Mouse (Mus musculus): ENCODE measurements around the gene Ranbp10.
A peak's percentile ranks its signal among the peaks of the same experiment; 100 is the strongest.
"Not testable (repeated sequence)": the region's sequence is repeated elsewhere in the genome, so short reads cannot be mapped to it uniquely, and the experiment has no call there.

Gene Ranbp10

DNA sequence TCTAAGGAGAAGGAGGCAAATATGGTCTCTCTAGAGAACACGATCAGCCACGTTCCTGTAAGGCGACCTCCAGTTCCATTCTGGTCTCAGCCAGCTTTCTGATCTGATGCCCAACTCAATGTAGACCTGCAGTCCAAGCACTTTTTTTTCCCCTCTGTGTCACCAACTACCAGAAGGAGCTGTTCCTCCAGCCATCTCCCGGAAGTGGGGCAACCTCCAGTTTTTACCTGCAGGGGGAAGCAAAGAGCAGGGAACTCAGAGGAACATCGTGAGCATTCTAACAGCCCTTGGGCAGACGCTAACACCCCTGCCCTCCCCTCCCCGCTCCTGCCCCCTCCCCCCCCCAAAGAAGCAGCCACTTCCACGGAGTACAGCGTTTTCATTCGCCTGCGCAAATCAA, 8.2 kb upstream of the Ranbp10 start:
- DNase-seq (ENCODE audit: low read depth): peak; percentile 92

- not testable (repeated sequence) for DNase-seq (ENCODE audit: low read depth)
Observed at GRCm38 (mm10) chr8:105833740-105834139, 6.6 kb upstream of the Ranbp10 start.

- DNase-seq (ENCODE audit: low read depth): no peak
Observed at GRCm38 (mm10) chr8:105826379-105826778, 771 bp downstream of the Ranbp10 start.

GRCm38 (mm10) chr8:105825506-105825905, 1.6 kb downstream of the Ranbp10 start:
- peak; percentile 79 for DNase-seq (ENCODE audit: low read depth)

DNA sequence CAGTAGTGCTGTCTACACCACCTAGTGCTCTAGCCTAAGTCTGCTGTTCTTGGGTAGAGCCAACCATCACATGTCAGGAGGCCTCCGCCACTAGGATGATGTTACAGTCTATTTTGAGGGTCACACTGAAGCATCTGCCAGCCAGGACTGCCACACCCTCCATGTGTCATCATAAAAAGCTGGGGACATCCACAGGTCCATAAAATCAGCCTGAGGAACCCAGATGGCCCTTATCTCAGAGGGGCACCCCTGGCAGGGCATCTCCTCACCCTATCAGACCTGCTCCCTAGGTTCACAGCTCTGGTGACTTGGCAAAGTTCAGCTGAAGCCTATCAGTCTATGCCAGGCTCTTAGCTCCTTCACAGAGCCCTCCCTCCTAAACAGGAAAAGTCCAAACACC, 6.2 kb downstream of the Ranbp10 start:
- DNase-seq (ENCODE audit: low read depth): no peak

GRCm38 (mm10) chr8:105819659-105820058, 7.5 kb downstream of the Ranbp10 start:
- DNase-seq (ENCODE audit: low read depth): no peak

DNA sequence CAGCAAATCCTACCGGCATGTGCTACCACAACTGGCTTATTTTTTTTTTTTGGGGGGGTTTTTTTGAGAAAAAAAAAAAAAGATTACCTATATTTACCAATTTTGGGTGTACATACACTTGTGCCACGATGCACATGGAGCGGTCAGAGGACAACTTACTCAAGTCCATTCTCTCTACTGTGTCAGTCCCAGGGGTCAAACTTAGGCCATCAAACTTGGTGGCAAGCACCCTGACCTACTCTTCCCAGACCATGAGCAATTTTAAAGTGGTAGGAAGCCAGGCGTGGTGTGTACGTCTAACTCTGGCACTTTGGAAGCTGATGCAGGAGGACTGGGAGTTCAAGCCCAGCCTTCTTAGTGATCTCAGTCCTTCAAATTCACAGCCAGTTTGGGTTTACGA, 13.9 kb downstream of the Ranbp10 start:
- no peak for DNase-seq (ENCODE audit: low read depth)

DNA sequence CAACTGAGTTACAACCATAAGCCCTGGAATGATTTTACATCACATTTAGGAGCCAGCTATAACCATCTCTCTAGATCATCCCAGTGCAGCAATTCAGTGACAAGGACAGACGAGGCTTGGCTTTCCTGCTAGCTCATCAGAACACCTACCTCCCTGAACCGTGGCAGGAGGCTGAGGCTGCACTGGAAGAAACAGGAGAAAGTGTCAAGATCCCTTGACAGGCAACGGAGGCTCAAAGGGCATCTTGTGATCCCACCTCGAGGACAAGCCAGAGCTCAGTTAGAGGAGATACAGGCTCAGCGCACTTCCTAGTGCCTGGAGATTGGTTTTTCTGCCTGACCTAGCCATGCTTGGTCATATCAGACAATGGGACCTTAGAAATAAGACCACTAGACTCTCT, 14.6 kb downstream of the Ranbp10 start:
- no peak for DNase-seq (ENCODE audit: low read depth)

DNA sequence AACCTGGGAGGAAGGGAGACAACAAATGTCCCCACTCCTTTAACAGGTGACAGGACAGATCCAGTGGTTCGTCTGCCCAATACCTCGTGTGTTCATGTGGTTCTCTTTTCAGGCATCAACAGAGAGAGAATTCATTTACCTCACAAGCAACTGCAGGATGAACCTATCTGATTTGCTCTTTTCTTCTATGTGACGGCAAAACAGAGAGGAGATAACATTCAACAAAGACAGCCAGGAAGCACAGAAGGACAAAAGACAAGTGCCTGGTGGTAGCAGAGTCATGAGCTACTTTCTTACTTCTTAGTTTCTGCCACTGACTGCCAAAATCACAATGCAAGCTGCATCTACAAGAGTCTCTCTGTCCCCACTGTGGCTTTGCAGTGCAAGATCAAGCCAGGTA, 15.6 kb downstream of the Ranbp10 start:
- peak; percentile 59 for DNase-seq (ENCODE audit: low read depth)

DNA sequence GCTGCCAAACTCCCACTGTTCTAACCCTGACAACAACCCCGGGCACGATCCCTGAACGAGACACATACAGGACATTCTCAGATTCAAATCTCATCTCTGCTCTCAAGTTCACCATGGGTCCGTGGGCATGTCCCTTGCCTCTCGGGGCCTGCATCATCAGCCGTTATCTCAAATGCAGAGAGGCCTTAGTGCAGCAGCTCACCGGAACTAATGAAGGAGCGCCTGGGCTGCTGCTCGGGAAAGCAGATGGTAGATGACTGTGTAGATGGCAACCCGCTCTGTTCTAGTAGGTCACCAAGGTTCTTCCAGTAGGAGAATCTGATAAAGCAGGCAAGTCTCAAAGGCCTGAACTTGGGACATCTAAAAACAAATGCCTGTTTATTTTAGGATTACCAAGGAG, 16.1 kb downstream of the Ranbp10 start:
- no peak for DNase-seq (ENCODE audit: low read depth)

DNA sequence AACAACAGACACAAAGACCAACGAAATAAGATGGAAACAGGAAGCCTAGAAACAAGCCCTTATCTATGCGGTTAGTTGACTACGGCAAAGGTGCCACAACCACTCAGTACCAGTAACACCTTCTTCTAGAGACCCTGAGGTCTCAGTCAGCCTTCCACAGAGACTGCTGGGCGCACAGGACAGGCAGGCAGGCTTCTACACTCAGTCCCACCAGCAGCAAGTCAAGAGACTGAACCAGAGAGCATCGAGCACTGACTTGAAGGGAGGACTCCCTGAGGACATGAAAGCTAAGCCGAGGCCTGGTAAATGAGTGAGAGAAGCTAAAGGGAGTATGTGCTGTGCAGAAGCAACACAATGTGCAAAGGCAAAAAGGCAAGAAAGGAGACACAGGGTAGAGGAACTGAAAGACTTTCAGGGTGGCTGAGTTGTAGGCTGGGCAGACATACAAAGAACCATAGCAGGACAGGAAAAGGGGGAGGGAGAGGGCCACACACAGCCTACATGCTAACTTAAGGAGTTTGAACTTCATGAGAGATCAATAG, 16.8 kb downstream of the Ranbp10 start:
- DNase-seq (ENCODE audit: low read depth): peak; percentile 71

GRCm38 (mm10) chr8:105808480-105808879, 18.7 kb downstream of the Ranbp10 start:
- DNase-seq (ENCODE audit: low read depth): no peak

- no peak for DNase-seq (ENCODE audit: low read depth)
Observed at GRCm38 (mm10) chr8:105807766-105808165, 19.4 kb downstream of the Ranbp10 start.

GRCm38 (mm10) chr8:105805964-105806363, 21.2 kb downstream of the Ranbp10 start:
- DNase-seq (ENCODE audit: low read depth): no peak

- DNase-seq (ENCODE audit: low read depth): no peak
Observed at GRCm38 (mm10) chr8:105805346-105805745, 21.8 kb downstream of the Ranbp10 start.

DNA sequence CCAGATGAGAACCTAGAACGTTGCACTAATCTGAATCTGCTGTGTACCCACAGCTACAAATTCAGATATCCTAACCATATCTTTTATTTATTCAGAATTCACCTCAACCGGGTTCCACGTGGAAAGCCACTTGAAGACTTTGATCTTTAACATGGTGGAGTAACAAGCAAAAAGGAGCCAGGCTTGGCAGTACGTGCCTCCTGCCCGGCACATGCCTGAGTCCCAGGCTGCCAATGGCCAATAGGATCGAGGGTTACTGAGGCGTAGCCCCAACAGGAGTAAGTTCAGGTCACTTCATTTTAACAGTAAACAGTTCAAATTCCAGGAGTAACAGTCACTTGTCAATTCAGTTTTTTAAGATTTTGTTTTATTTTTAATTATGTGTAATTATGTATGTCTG, 22.4 kb downstream of the Ranbp10 start:
- no peak for DNase-seq (ENCODE audit: low read depth)

GRCm38 (mm10) chr8:105801153-105801904, 25.8 kb downstream of the Ranbp10 start:
- no peak for DNase-seq (ENCODE audit: low read depth)

DNA sequence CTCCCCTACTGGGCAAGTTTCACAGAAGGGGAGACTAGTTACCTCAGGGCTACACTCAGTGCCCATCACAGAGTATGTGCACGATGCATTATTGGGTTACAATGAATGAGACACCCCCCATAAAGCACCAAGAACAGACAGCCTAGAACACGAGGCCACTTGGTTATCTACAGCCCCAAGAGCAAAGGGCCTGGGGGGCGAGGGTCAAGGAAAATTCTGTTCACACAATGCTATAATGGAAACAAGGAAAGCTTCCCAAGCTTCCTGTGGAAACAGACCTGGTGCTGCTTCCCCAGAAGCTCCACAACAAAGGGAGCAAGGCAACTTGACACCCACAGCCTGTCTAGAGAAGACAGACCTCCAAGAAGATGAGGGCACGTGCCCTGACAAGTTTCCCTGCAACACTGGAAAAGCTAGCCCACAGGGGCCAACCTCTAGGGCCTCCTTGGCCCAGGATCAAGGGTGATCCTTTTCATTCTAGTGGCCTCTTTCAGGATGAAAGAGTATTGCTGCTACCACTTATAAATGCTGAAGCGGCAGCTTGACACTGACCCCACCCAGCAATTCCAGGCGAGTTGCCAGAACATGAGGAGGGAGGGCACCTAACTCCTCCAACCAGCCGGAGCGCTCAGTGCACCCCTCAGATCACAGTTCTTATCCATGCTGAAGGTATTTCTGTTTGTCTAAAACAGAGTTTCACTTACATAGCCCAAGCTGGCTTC, 27.9 kb downstream of the Ranbp10 start:
- DNase-seq (ENCODE audit: low read depth): no peak

- no peak for DNase-seq (ENCODE audit: low read depth)
Observed at GRCm38 (mm10) chr8:105798408-105798807, 28.7 kb downstream of the Ranbp10 start.

- no peak for DNase-seq (ENCODE audit: low read depth)
Observed at GRCm38 (mm10) chr8:105795785-105796184, 31.4 kb downstream of the Ranbp10 start.

GRCm38 (mm10) chr8:105794009-105794598, 33.0 kb downstream of the Ranbp10 start:
- DNase-seq (ENCODE audit: low read depth): no peak

DNA sequence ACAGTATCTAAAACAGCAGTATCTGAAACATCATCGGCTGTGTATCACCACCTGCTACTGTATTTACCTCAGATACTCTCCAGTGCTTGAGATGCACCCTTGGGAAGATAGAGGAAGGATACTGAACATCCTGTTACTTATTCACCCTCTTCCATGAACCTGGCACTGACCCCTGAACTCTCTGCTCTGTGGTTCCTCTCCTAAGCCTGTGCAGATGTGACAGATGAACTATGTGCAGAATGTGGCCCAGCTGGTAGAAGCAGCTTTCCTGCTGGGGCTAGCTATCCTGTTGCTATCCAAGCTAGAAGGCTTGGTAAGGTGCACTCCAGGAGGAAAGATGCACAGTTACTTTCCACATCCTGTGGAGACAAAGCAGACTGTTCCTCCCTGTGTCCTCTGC, 33.8 kb downstream of the Ranbp10 start:
- DNase-seq (ENCODE audit: low read depth): no peak

DNA sequence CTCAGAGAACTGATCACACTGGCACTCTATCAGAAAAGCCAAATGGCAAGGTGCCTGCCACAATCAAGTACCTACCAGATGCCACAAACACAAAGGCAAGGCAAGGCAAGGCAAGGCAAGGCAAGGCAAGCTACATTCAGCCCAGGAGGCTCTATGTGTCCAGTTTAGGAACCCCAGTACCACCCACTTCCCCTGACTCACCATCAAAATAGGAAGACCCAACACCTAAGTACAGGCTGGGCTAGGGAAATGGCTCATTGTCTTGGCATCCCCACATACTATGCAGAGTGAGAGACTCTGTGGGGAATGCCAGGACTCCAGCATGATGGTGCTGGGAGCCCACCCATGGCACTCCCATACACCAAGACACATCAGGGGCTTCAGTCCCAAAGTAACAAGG, 37.5 kb downstream of the Ranbp10 start:
- DNase-seq (ENCODE audit: low read depth): no peak
